Mouse (Mus musculus) heart, adult 8-10 months (tissue): ENCODE data around the gene Mocs3. TPM values are rescaled to one million over a fixed set of nuclear protein-coding genes. Genes with fewer than 3 reads are reported as not detected.

Source experiments
- DNase-seq: peaks from one replicate; pipeline ENCODE4 v3.0.0; 2022; ENCODE audit warnings: low spot score
- total RNA-seq, 4 experiments: library from RNA; stranded (reverse); gene quantifications; 2 replicates each; pipeline ENCODE4 v1.2.4; 2022

The Mocs3 gene
- total RNA-seq, 4 experiments from 2014 or later: 7.3 to 9.7 (median 7.8) TPM

DNA sequence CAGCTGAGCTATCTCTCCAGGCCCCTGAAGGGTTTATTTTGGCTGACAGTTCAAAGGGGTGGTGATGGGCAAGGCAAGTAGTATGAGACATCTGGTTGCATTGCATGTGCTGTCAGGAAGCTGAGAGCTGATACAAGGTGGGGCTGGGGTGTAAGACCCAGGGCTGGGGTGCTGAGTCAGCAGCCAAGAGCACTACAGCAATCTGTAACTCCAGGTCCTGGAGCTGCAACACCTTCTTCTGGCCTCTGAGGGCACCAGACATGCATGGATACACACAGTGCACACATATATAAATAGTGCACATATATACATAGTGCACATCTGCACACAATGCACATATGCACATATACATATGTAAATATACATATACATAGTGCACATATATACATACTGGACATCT, 12.4 kb downstream of the Mocs3 start:
- no peak for DNase-seq

DNA sequence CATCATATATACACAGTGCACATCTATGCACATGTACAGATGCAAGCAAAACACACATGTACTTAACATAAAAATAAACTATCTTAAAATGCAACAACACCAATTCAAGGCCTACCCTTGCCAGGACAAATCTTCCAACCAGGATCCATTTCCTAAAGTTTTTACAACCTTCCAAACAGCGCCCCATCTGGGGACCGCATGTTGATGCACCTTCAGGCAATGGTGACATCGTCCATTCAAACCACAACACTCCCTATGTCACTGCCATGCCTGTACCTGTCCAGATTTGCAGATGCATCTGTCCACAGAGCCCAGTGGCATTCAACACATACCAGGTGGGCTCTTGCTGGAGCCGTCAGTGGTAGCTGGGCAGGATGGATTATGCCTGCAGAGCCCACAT, 12.9 kb downstream of the Mocs3 start:
- no peak for DNase-seq

DNA sequence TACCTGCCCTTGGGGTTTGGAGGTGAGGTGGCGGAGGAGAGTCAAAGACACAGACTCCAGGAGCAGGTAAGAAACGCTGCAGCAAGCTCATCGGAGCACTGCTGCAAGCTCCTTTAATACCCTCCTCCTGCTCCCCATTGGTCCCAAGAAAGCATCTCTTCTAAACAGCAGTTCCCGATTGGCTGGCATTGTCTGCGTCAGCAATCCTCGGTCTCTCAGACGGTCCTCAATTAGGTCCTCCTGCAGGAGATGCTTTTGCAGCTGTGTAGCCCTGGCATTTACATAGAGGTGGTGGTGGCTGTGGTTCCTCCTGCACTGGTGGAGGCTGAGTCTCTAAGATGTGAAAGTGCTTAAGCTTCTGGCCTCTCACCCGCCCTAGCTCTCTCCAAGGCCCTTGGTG, 15.1 kb downstream of the Mocs3 start:
- DNase-seq: no peak

DNA sequence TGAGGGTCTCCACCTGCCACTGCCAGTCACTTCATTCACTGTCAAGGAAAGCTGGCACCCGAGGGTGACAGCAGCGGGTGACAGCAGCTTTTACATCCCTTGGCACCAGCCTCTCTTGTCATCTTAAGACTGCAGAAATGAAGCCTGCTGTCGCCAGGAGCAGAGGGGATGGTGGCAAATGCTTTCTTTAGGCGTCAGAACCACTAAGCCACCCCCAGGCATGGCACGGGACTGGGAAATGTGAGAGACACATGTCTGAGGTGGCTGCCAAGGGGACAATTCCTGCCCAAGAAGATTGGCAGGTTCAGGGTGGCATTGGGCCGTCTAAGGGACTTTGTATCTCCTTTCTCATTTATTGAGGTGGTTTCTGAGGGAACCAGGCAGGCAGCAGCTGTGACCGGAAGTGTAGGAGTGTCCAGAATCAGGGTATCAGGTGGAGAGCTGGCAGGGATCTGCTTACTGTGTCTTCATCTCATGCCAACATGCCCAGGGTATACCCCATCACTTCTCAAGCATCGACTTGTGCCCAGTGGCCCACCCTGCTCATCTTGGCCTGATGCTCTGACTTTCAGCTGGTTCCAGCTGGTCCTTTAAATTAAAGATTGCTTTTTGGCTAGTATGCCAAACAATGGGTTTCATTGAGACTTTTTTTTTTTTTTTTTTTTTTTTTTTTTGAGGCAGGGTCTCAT, 17.9 kb downstream of the Mocs3 start:
- DNase-seq: no peak

DNA sequence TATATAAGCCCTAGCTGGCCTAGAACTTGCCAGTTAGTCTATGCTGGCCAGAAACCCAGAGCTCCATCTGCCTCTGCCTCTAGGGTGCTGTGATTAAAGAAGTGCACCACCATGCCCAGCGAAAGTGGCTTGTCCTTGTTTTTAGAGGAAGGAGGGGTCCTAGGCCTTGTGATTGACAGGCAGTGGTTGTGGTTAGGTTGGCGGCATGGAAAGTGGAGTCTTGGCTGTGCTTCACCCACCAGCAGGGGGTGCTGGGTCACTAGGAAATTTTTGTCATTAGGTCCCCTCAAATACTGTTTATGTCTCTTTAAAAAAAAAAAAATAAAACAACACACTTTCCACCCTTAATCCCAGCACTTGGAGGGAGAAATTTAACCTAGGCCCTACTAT, 18.4 kb downstream of the Mocs3 start:
- DNase-seq: no peak

DNA sequence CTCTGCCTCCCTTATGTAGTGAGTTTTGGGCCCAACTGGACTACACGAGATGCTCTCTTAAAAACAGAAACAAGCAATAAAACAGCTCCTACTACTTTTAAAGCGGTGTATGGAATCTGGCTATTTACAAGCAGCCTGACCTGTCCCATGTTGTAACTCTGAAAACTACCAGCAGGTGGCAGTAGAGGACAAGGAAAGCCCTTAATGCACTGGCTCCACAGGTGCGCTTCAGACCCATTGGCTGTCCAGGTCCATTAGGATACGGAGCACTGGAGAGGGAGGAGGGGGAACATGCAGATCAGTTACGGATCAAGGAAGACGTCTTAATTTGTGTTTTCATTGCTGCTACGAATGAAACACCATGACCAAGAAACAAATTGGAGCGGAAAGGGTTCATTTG, 19.8 kb downstream of the Mocs3 start:
- peak; percentile 82 for DNase-seq

DNA sequence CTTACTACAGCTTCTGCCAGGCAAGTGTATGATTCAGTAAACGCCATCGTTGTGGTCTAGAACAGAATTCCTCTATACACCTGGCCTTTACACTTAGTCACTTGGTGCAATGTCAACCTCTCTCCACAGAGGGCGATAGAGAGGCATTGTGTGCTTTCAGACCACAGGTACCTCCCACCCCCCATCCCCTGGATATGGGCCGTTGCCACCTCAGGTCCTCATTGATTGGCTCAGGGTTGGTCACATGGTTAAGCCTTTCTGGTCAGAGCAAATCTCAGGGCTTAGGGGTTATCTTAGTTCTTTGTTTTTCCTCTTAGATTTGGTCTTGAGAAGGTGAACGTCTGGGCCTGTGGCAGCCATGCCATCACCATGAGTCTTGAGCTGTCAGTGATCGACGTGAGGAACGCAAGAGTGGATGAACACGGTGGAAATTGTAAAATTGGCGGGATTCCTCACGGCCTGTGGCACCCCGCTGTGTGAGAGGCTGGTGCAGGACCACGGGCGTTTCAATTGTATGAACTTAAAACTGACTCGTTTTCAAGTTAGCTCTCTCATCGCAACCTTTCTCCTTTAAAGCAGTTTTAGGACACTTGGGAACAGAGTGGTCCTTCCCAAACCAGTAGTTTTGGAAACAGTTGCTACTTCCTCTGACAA, 22.3 kb downstream of the Mocs3 start:
- no peak for DNase-seq

DNA sequence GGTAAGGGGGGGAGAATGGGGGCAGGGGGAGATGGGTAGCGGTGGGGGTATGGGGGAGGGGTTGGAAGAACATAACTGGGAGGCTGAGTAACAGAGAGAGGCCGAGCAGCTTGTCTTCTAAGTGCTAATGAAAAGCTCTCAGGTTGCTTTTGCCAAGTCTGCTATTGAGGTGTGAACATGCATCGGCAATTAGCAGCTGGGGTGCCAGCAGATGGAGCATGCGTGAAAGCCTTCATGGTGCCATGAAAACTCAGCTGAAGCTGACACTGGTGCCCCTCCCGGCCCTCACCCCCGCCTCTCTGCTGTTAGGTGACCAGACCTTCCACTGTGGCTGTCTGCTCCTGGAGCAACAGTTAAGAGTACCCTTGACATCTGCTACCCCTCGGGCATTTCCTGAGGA, 23.4 kb downstream of the Mocs3 start:
- no peak for DNase-seq

DNA sequence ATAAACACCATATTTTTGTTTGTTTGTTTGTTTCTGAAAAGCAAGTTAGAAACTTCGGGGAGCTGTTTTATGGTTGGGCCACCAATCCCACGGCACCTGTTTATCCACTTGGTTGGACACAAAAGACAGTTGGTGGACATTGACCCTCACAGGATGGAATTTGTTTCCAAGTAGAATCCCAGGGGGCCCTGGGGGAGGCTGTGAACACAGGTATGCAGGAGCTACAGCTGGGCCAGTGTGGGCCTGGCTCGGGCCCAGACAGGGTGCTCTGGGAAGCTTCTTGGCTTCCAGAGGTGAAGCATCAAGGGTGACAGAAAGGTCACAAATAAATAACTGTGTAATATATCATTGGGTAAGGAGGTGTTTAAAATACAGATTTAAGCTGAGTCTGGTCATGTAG, 26.1 kb downstream of the Mocs3 start:
- no peak for DNase-seq

DNA sequence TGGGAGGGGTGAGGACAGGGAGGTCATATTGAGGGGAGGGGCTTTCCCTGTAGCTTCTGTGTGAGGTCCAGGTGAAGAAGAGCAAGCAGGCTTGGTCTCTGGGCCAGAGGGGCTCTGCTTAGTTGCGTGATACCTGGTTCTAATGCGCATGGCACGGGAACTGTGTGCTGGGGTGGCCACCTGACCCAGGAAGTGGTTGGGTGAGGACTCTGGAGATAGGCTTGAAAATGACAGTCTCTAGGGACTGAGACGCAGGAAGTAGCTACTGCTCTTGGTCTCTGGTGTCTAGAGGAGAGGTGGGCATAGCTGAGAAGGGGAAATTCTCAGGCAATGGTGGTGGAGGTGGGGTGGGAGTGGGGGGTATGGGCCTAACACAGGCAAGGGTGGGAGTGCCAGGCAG, 26.8 kb downstream of the Mocs3 start:
- DNase-seq: no peak

DNA sequence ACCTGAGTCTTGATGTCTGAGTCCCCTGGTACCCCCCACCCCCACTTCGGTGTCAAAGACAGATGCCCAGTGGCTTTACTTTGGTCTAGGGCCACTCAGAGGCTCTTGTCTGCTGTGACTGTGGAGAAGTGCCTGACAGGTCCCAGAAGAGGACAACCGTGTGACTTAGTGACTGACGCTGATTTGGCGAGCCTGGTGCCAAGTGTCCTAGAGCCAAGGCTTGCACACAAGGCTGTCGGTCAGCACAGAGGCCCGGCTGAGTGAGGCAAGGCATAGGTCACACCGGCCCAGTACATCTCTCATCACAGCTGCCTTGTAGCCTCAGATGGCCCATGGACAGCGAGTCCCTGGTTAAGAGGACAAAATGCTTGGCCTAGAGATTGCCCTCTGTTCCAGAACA, 28.6 kb downstream of the Mocs3 start:
- DNase-seq: peak; percentile 40

DNA sequence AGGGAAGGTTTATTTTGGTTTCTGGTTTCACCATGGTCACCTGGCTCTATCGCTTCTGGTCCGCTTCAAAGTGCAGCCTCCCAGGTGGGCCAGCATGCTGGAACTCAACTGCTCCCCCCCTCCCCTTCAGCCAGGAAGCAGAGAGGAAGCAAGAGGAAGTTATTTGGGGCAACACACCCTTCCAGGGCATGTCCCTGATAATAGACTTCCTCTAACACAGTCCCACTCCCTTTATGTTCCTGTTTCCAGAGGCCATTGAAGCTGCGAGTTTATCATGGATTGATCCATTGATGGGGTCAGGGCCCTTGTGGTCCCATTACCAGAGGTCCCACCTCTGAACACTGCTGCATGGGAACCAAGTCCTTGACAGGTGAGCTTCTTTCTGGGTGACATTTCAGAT, 29.7 kb downstream of the Mocs3 start:
- no peak for DNase-seq

DNA sequence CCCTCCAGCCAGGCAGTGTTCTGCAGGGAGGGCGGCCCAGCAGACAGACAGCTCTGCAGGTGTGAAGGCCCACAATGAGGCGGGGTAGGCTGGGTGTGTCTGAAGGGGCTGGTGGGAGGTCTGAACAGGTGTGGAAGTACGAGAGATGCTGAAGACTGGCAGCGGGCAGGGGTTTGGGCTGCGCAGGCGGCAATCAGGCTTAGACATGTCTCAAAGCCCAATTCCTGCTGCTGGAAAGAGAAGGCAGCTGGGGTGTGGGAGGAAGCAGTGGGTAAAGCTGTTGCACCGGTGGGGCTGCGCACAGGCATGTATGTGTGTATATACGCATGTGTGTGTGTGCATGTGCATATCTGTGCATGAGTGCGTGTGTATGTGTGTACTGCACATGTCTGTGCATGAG, 30.5 kb downstream of the Mocs3 start:
- DNase-seq: no peak

DNA sequence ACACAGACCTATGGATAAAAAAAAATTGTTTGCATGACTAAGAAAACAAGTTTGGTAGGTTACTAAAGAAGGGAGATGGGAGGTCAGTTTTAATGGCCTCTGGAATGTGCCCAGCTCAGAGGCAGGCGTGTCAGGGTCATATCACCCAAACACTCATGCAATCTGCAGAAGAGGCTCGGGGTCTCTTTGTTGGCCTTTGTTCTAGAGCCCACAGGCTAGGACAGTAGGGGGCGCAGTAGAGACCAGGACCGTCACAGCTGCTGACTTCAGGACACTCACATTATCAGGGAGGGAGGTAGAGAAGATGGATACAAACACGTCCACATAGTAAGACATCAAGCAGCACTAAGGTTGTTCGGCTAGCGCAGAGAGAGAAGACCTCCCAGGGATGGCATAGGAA, 37.6 kb downstream of the Mocs3 start:
- no peak for DNase-seq

DNA sequence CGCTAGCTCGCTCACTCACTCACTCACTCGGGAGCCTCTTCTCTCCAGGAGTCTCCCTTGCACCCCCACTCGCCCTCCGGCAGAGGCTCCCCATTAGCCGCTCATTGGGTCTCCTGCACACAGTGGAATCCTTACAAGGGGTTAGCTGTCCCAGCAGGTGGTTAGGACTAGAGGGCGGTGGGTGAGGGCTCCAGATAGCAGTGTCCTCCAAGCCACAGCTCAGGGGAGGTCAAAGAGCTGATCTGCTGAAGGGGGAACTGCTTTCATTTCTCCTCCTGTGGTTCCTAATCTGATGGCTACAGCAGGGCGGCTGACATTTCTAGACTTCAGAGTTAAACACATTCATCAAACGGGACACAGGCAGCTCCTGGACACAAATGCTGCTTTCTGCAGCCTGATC, 43.0 kb downstream of the Mocs3 start:
- DNase-seq: no peak

DNA sequence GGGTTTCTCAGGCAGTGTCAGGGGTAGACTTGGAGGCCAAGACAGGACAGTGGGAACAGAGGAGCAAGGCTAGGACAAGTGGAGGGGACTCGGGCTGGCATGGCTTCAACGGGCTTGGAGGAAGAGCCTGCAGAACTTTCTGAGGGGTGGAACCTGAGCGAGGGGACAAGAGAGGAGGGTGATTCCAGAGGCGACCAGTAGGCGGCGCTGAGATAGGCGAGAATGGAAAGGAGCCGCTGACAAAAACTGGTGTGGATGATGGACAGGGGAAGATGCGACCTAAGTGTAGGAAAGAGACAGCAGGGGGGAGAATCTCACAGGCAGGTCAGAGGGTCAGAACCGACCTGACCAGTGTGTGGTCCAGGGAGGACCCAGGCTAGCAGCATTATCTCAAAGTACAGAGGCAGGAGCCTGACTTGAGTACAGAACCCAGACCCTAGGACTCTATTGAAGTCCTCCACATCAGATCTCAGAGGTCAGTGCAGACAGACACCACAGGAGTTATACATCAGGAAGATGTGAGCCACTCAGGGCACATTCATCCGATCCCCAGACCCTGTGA, 44.0 kb downstream of the Mocs3 start:
- peak; percentile 24 for DNase-seq

DNA sequence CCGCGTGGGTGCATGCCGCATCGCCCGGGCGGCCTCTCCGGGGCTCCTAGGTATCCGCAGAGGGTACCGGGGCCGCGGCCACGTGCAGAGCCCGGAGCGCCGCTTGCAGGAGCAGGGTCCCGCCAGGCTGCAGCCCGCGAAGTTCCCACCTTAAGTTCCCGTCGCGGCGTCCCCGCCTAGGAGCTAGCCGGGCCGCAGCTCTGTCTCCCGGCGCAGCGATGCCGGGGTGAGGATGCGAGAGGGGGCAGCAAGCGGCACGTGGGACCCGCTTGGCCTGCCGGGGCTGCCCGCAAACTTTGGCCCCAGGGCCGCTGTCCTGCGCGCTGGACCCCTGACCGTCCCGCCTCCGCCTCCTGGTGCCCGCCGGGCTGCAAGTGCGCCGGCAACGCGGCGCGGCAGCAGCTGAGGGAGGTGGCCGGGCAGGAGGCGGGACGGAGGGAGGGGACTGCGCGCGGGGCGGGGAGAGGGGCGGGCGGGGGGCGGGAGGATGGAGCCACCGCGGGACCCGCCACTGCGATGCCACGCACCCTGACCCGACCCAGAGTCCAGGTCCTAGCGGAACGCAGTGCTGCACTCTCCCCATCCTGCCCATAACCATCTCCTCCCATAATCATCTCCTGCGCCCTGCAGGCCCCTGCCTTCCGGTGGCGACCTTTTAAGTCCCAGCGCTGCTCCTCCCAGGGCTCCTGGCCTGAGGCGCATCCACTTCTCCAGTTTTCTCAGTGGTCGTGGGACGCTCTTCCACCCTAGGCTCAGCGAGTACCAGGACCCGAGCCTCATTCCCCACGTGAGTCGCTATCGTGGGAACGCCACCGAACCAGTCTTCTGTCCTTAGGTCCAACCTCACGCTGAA, 50.5 kb downstream of the Mocs3 start:
- DNase-seq: no peak

DNA sequence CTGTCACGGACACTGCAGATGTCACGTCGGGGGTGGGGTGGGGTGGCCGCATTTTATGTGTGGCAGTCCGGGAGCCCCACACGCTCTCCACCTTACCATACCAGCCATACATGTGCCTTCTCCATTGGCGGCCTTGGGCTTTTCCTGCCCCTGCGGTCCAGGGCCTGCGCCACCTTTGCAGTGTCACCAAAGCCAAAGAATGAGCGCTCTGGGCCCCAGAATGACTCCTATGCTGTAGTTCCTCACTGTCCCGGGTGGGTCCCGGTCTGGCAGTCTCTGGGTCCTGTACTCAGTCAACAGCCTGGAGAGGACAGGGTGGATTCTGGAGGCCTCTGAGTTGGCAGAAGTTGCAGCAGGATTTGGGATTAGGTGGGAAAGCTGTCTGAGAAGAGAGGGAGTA, 51.2 kb downstream of the Mocs3 start, which contains the start of gene Kcng1:
Kcng1 (minus strand) TSS at position 155 of the 400 bp plus-strand sequence.
- no peak for DNase-seq
